Mouse (Mus musculus) limb, embryonic 14.5 days (tissue): ENCODE results near the gene Dtx3l. TPM values are rescaled to one million over a fixed set of nuclear protein-coding genes. Genes with fewer than 3 reads are reported as not detected.
A peak's percentile ranks its signal among the peaks of the same experiment; 100 is the strongest.
"Not testable (repeated sequence)": the region's sequence is repeated elsewhere in the genome, so short reads cannot be mapped to it uniquely, and the experiment has no call there.

Source experiments
- ATAC-seq: fragments of 200-750 bp; cut with Nextera tagmentation; 2 replicates; pipeline ENCODE4 v1.8.0; 2017; ENCODE audit warnings: low read depth, moderate number of reproducible peaks, moderate TSS enrichment; ENCODE audit not compliant: low FRiP score
- DNase-seq: peaks from one replicate; pipeline ENCODE4 v3.0.0-alpha.2; 2015; ENCODE audit warnings: low spot score
- H3K27ac ChIP-seq: fragments of 300-500 bp; sonication (generic); replicated peaks from 2 replicates; pipeline ENCODE4 v1.5.1; 2014; ENCODE audit warnings: low read depth, mild to moderate bottlenecking, low read length, moderate library complexity, mixed read lengths
- H3K27me3 ChIP-seq: fragments of 300-500 bp; sonication (generic); 2 replicates; pipeline ENCODE4 v1.6.1; 2014; ENCODE audit warnings: low read length, mixed read lengths; ENCODE audit not compliant: control insufficient read depth, insufficient read depth
- H3K36me3 ChIP-seq: fragments of 300-500 bp; sonication (generic); 2 replicates; pipeline ENCODE4 v1.6.1; 2014; ENCODE audit warnings: mild to moderate bottlenecking, low read length, moderate library complexity, mixed read lengths; ENCODE audit not compliant: control insufficient read depth, insufficient read depth
- H3K4me1 ChIP-seq: fragments of 300-500 bp; sonication (generic); 2 replicates; pipeline ENCODE4 v1.6.1; 2014; ENCODE audit warnings: antibody characterized with exemption, low read length, mixed read lengths; ENCODE audit not compliant: control insufficient read depth, insufficient read depth
- H3K4me2 ChIP-seq: fragments of 300-500 bp; sonication (generic); replicated peaks from 2 replicates; pipeline ENCODE4 v1.6.1; 2014; ENCODE audit warnings: low read depth, mild to moderate bottlenecking, low read length, moderate library complexity; ENCODE audit not compliant: severe bottlenecking
- H3K4me3 ChIP-seq: fragments of 300-500 bp; sonication (generic); replicated peaks from 2 replicates; pipeline ENCODE4 v1.5.1; 2014; ENCODE audit warnings: low read length
- H3K9ac ChIP-seq: fragments of 300-500 bp; sonication (generic); 2 replicates; pipeline ENCODE4 v1.6.1; 2014; ENCODE audit warnings: mild to moderate bottlenecking, low read depth, low read length, moderate library complexity; ENCODE audit not compliant: severe bottlenecking
- H3K9me3 ChIP-seq: fragments of 300-500 bp; sonication (generic); 2 replicates; pipeline ENCODE4 v1.6.1; 2016; ENCODE audit warnings: low read length; ENCODE audit not compliant: control insufficient read depth
- POLR2A ChIP-seq: fragments of 200-500 bp; IDR thresholded peaks from 2 replicates; pipeline ENCODE4 v1.8.0; 2012; ENCODE audit warnings: inconsistent platforms, mild to moderate bottlenecking, moderate library complexity, borderline replicate concordance; ENCODE audit not compliant: insufficient read depth, insufficient read length; ENCODE audit errors: extremely low read depth
- WGBS: fragments of 180-500 bp; shearing (Covaris S2); extraction: QIAGEN DNeasy Blood & Tissue Kit; methylation state at CpG from one replicate; pipeline ENCODE4 v1.1.7; 2014; 5-methylcytosine and 5-hydroxymethylcytosine counted together
- polyA plus RNA-seq, 2 experiments: library from polyadenylated mRNA; depleted of rRNA in 1 of 2; stranded (reverse) in 1 of 2; unstranded in 1 of 2; fragments of >200 nt; fragmentation: Nextera tagmentation in 1 of 2; extraction: Ambion mirVana in 1 of 2; gene quantifications; 2 replicates each; pipeline versions ENCODE4 v1.2.1 to v1.2.3; 2012 to 2014

Dtx3l gene
- polyA plus RNA-seq, 2 experiments = 2.0 to 3.2 TPM

DNA sequence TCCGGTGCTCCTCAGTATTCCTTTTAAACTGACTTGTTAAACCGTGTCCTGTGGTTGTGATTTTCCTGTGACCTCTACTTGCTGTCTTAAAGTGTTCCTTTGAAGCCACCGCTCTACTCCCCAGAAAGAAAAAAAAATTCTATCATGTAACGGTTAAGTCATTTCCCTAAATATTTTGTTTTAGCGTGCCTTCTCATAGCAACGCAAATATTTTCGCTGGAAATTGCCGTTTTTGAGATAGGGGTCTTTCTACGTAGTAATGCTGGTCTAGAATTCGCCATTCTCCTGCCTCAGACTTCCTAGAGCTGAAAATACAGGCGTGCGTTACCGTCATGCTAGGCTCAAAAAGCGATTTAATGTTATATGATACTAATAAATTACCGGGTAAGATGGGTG is 43.6 kb upstream of the Dtx3l start:
- Histone ChIP-seq H3K9ac (peak overlapping the region; percentile 93; the same call in 1 of the 2 replicates), H3K27ac (no peak overlapping the region), H3K27me3 (no peaks in the 10 kb centered on the region), H3K4me3 (peak overlapping the region; percentile 85), H3K4me2 (peak overlapping the region; percentile 60), H3K9me3 (no peaks in the 10 kb centered on the region), H3K36me3 (no peaks in the 10 kb centered on the region), H3K4me1 (0 out of 2 replicates have a peak, but pooled peaks cover 8% of the 10 kb centered on the region)
- ATAC-seq (no peak), DNase-seq (no peak)
- TF ChIP-seq POLR2A = no peak
- 1% methylated on average over 15 of the region's 15 CpGs for WGBS

DNA sequence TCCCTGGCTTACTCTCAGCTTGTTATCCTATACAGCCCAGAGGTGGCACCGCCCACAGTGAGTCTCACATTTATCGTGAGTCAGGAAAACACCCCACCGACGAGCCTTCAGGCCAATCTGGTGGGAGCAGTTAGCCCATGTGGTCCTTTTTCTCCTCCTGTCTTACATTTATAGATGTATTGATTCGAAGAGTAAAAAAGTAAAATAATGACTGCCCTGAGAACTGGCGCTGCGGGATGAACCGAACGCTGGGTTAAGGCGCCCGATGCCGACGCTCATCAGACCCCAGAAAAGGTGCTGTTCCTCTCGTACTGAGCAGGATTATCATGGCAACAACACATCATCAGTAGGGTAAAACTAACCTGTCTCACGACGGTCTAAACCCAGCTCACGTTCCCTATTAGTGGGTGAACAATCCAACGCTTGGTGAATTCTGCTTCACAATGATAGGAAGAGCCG is 42.4 kb upstream of the Dtx3l start:
- no peak overlapping the region for H3K27ac ChIP-seq
- H3K27me3 ChIP-seq = no peaks in the 10 kb centered on the region
- no peak overlapping the region for H3K9ac ChIP-seq
- H3K9me3 ChIP-seq = no peaks in the 10 kb centered on the region
- 49% methylated on average over 19 of the region's 19 CpGs for WGBS
- no peak overlapping the region for H3K4me3 ChIP-seq
- H3K4me1 ChIP-seq = 0 out of 2 replicates have a peak, but pooled peaks cover 4% of the 10 kb centered on the region
- peak; percentile 100 for DNase-seq
- H3K36me3 ChIP-seq = no peaks in the 10 kb centered on the region
- H3K4me2 ChIP-seq = no peak overlapping the region
- no peak for TF ChIP-seq POLR2A
- ATAC-seq = peak; percentile 90

DNA sequence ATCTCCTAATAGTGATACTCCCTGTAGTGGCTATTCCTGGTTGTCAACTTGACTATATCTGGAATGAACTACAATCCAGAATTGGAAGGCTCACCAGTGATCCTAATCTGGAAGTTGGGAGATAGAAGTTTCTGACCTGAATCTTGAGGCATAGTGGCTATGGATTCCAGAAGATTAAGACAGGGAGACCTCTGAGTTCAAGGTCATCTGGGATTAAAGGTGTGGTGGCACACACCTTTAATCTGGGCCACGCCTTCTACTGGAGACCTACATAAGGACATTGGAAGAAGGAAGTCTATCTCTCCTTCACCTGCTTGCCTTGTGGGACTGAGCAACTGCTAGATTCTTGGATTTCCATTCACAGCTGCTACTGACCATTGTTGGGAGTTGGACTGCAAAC is 39.5 kb upstream of the Dtx3l start, which contains the start of gene Kpna1:
TSS of gene Kpna1 (plus strand) at position 301 of the 400 bp plus-strand sequence.
- H3K4me2 ChIP-seq, H3K4me3 ChIP-seq, H3K27ac ChIP-seq, H3K9me3 ChIP-seq, H3K27me3 ChIP-seq, DNase-seq, H3K36me3 ChIP-seq, H3K9ac ChIP-seq, ATAC-seq, H3K4me1 ChIP-seq: not testable (repeated sequence)
- WGBS = 80% methylated on average over 1 of the region's 1 CpGs

DNA sequence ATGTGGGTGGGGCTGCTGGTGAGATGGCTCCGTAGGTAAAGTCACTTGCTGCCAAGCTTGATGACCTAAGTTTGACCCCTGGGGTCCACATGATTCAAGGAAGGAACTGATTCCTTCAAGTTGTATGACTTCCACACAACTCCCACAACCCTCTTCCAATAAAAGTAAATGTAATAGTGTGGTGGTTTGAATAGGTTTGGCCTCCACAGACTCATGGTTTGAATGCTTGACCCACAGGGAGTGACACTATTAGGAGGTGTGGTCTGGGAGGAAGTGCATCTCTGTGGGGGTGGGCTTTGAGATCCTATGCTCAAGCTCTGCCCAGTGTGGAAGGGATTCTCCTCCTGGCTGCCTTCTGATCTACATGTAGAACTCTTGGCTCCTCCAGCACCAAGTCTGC is 35.1 kb upstream of the Dtx3l start:
- DNase-seq = no peak
- H3K36me3 ChIP-seq = no peaks in the 10 kb centered on the region
- ATAC-seq = no peak
- WGBS = 52% methylated on average over 1 of the region's 1 CpGs
- H3K4me1 ChIP-seq = no peaks in the 10 kb centered on the region
- no peak overlapping the region for H3K4me2 ChIP-seq
- TF ChIP-seq POLR2A = no peak
- H3K27me3 ChIP-seq = no peaks in the 10 kb centered on the region
- no peaks in the 10 kb centered on the region for H3K9me3 ChIP-seq
- no peak overlapping the region for H3K27ac ChIP-seq
- no peak overlapping the region for H3K4me3 ChIP-seq
- no peak overlapping the region for H3K9ac ChIP-seq

DNA sequence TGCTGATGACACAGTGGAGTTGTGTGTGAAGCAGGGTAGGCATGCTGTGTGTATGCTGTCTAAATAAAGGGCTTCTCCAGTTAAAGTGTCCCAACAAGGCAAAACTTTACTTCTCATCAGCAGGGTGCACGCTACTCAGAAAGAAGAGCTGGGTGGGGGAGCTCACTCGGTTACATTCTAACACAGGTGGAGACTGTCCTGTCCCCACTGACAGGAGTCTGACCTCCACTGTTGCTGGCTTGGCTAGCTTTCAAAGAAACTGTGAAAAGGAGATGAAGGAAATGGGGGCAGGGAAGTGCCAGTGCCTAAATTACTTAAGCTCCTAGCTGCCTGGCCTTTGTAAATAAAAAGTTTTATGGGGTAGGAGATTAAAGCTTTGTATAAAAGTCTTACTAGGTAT is 29.2 kb upstream of the Dtx3l start:
- WGBS = 14% methylated on average over 2 of the region's 2 CpGs

DNA sequence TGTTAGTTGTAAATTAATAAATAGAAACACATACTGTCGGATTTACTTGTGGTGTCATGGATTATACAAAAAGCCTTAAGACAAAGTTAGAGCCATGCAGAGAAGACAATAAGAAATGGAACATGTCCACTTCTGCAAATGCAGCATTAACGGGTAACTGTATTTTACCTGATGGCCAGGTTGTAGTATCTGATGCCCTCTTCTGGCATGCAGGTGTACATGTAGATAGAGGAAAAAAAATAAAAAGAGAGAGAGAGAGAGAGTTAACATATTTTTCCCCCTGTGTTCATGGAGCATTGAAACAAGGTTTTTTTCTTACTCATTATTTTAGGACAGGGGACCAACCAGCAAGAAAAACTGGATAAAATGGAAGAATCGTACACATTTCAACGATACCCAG is 28.4 kb upstream of the Dtx3l start:
- ATAC-seq = no peak
- WGBS = 84% methylated on average over 4 of the region's 4 CpGs
- H3K9me3 ChIP-seq = no peaks in the 10 kb centered on the region
- DNase-seq = no peak
- H3K9ac ChIP-seq = no peak overlapping the region
- no peak overlapping the region for H3K4me3 ChIP-seq
- H3K4me1 ChIP-seq = no peaks in the 10 kb centered on the region
- H3K4me2 ChIP-seq = no peak overlapping the region
- H3K36me3 ChIP-seq = no peaks in the 10 kb centered on the region
- TF ChIP-seq POLR2A = no peak
- no peak overlapping the region for H3K27ac ChIP-seq
- no peaks in the 10 kb centered on the region for H3K27me3 ChIP-seq

More for the DNA sequence above, 29.2 kb upstream of the Dtx3l start:
- Histone ChIP-seq H3K4me3 (no peak overlapping the region), H3K4me1 (no peaks in the 10 kb centered on the region), H3K9me3 (no peaks in the 10 kb centered on the region), H3K9ac (no peak overlapping the region), H3K27me3 (no peaks in the 10 kb centered on the region), H3K36me3 (no peaks in the 10 kb centered on the region), H3K4me2 (no peak overlapping the region), H3K27ac (no peak overlapping the region)
- DNase-seq (no peak), ATAC-seq (no peak)
- TF ChIP-seq POLR2A = no peak
